Mouse (Mus musculus) embryonic facial prominence, embryonic 15.5 days (tissue): ENCODE measurements around the gene Ostn. TPM values are rescaled to one million over a fixed set of nuclear protein-coding genes. Genes with fewer than 3 reads are reported as not detected.

ENCODE experiments used
- ATAC-seq: fragments of 200-750 bp; cut with Nextera tagmentation; 2 replicates; pipeline ENCODE4 v1.8.0; 2017; ENCODE audit warnings: low read depth, moderate TSS enrichment; ENCODE audit not compliant: insufficient number of reproducible peaks, low FRiP score, low TSS enrichment
- H3K27ac ChIP-seq: fragments of 300-500 bp; sonication (generic); replicated peaks from 2 replicates; pipeline ENCODE4 v1.5.1; 2015; ENCODE audit warnings: mild to moderate bottlenecking, inconsistent platforms
- H3K27me3 ChIP-seq: fragments of 300-500 bp; sonication (generic); 2 replicates; pipeline ENCODE4 v1.6.1; 2015; ENCODE audit warnings: inconsistent platforms
- H3K36me3 ChIP-seq: fragments of 300-500 bp; sonication (generic); 2 replicates; pipeline ENCODE4 v1.6.1; 2015; ENCODE audit warnings: mild to moderate bottlenecking, inconsistent platforms
- H3K4me1 ChIP-seq: fragments of 300-500 bp; sonication (generic); 2 replicates; pipeline ENCODE4 v1.6.1; 2015; ENCODE audit warnings: inconsistent platforms
- H3K4me2 ChIP-seq: fragments of 300-500 bp; sonication (generic); replicated peaks from 2 replicates; pipeline ENCODE4 v1.6.1; 2015; ENCODE audit warnings: mild to moderate bottlenecking, inconsistent platforms
- H3K4me3 ChIP-seq: fragments of 300-500 bp; sonication (generic); replicated peaks from 2 replicates; pipeline ENCODE4 v1.5.1; 2015; ENCODE audit warnings: mild to moderate bottlenecking, inconsistent platforms
- H3K9ac ChIP-seq: fragments of 300-500 bp; sonication (generic); 2 replicates; pipeline ENCODE4 v1.6.1; 2015; ENCODE audit warnings: inconsistent platforms
- H3K9me3 ChIP-seq: fragments of 300-500 bp; sonication (generic); replicated peaks from 2 replicates; pipeline ENCODE4 v1.6.1; 2016; ENCODE audit warnings: inconsistent platforms
- WGBS: fragments of 180-500 bp; shearing (Covaris S2); methylation state at CpG from one replicate; pipeline ENCODE4 v1.1.7; 2015; 5-methylcytosine and 5-hydroxymethylcytosine counted together
- polyA plus RNA-seq: library from polyadenylated mRNA; unstranded; fragments of >200 nt; fragmentation: Nextera tagmentation; extraction: Ambion mirVana; gene quantifications from 2 replicates; pipeline ENCODE4 v1.2.1, GENCODE M21; 2015

The Ostn gene
- polyA plus RNA-seq, 1 experiment from 2014 or later: 8.6 TPM

DNA sequence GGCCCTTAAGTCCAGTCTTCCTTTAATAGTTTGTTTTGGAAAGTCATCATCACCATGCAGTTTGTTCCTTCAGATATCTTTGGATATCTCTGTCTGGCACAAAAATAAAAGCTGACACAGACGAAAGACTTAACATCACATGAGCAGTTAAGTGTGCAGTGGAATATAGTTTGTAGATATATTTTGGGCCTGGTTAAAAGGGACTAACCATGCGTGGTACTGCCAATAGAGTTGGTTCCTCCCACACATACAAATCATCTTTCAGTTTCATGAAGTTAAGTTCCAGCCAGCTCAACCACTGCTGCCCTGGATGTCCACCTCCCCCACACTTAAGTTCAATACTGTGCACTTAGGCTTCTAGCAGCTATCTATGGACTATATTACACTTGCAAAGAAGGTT lies 47.2 kb downstream of the Ostn start:
- whole genome bisulfite sequencing: 75% methylated on average over 2 of the region's 2 CpGs
- H3K4me3 ChIP-seq: no peak overlapping the region
- no peak for ATAC-seq
- no peaks in the 10 kb centered on the region for H3K9me3 ChIP-seq
- no peak overlapping the region for H3K4me2 ChIP-seq
- no peak overlapping the region for H3K27ac ChIP-seq
- H3K36me3 ChIP-seq: no peaks in the 10 kb centered on the region
- H3K9ac ChIP-seq: no peak overlapping the region
- no peaks in the 10 kb centered on the region for H3K4me1 ChIP-seq
- no peaks in the 10 kb centered on the region for H3K27me3 ChIP-seq

DNA sequence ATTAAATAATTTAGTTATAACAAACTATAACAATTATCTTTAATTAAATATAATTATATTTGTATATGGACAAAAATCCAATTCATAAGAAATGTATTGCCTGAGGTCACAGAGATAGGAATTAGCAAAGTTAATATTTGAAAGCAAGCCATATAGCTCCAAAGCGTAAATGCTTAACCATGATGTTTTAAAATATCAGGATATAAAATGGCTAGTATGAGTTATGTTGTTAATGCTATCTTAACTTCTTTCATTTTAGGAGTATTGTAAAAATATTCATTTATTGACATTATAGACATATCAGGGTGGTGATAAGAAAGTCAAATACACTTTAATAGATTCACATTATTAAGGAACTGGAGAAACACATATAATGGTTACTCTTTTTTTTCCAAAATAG lies 52.8 kb downstream of the Ostn start:
- Histone ChIP-seq H3K4me2 (no peak overlapping the region), H3K36me3 (no peaks in the 10 kb centered on the region), H3K4me3 (no peak overlapping the region), H3K4me1 (no peaks in the 10 kb centered on the region), H3K27me3 (no peaks in the 10 kb centered on the region), H3K9me3 (no peaks in the 10 kb centered on the region), H3K27ac (no peak overlapping the region), H3K9ac (no peak overlapping the region)
- 88% methylated on average over 1 of the region's 1 CpGs for WGBS
- ATAC-seq: no peak

DNA sequence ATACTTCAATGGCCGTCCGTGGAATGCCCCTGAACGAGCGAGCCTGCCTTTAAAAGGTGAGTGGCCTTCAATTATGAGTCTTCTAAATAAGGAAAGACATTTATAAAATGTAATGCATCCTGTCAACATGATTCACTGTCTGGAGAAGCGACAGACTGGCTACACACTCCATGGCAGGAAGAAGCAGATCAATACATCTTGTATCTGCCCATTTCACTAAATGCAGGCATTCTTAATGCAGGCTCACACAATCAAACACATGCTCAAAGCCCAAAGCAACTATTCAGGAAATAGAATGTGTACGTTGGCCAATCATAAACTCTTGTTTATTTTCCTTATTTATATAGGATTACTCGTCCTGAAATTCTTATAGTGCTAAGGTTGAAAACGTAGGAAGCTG lies 62.9 kb downstream of the Ostn start, which contains the start of gene Uts2b:
TSS of gene Uts2b (minus strand) at position 49 of the 400 bp plus-strand sequence.
- no peak within 1 kb of the TSS for H3K27ac ChIP-seq
- no peaks in the 10 kb centered on the region for H3K27me3 ChIP-seq
- H3K9ac ChIP-seq: no peak within 1 kb of the TSS
- H3K4me2 ChIP-seq: no peak within 1 kb of the TSS
- ATAC-seq: no peak
- WGBS: 65% methylated on average over 8 of the region's 8 CpGs
- no peaks in the 10 kb centered on the region for H3K4me1 ChIP-seq
- no peaks in the 10 kb centered on the region for H3K9me3 ChIP-seq
- H3K4me3 ChIP-seq: no peak within 1 kb of the TSS
- no peaks in the 10 kb centered on the region for H3K36me3 ChIP-seq

GRCm38 (mm10) chr16:27370700-27371099 lies 63.4 kb downstream of the Ostn start:
- 67% methylated on average over 2 of the region's 2 CpGs for WGBS
- H3K9me3 ChIP-seq: no peaks in the 10 kb centered on the region
- ATAC-seq: no peak
- no peak overlapping the region for H3K27ac ChIP-seq
- H3K4me1 ChIP-seq: no peaks in the 10 kb centered on the region
- no peak overlapping the region for H3K4me2 ChIP-seq
- no peaks in the 10 kb centered on the region for H3K27me3 ChIP-seq
- no peaks in the 10 kb centered on the region for H3K36me3 ChIP-seq
- no peak overlapping the region for H3K4me3 ChIP-seq
- no peak overlapping the region for H3K9ac ChIP-seq

- H3K27me3 ChIP-seq: no peaks in the 10 kb centered on the region
- H3K36me3 ChIP-seq: no peaks in the 10 kb centered on the region
- H3K4me1 ChIP-seq: no peaks in the 10 kb centered on the region
- H3K4me3 ChIP-seq: no peak overlapping the region
- H3K9ac ChIP-seq: no peak overlapping the region
- no peak for ATAC-seq
- H3K4me2 ChIP-seq: no peak overlapping the region
- H3K27ac ChIP-seq: no peak overlapping the region
- WGBS: 74% methylated on average over 3 of the region's 3 CpGs
- no peaks in the 10 kb centered on the region for H3K9me3 ChIP-seq
Observed at GRCm38 (mm10) chr16:27374139-27374538, 66.8 kb downstream of the Ostn start.

DNA sequence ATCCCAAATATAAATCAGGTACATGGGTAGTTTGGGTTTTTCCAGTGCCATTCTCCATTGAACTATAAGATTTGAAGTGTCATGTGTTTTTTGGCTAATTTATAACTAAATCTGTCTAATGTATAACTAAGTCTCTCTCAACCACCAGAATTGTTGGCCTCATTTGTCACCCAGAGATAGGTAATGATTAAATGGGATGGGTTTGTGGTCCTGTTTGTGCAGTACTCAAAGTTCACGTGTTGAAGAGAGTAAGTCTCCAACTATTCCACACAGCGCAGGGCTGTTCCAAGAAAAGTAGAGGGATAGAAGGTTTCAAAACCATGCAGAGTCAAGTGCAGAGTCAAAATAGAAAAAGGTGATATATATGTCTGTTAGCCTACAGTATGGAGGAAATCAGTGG lies 68.0 kb downstream of the Ostn start:
- WGBS: 92% methylated on average over 2 of the region's 2 CpGs

GRCm38 (mm10) chr16:27376556-27376955 lies 69.3 kb downstream of the Ostn start:
- H3K4me1 ChIP-seq: no peaks in the 10 kb centered on the region
- no peaks in the 10 kb centered on the region for H3K9me3 ChIP-seq
- H3K9ac ChIP-seq: no peak overlapping the region
- H3K4me3 ChIP-seq: no peak overlapping the region
- H3K4me2 ChIP-seq: no peak overlapping the region
- no peaks in the 10 kb centered on the region for H3K36me3 ChIP-seq
- no peak overlapping the region for H3K27ac ChIP-seq
- no peak for ATAC-seq
- no peaks in the 10 kb centered on the region for H3K27me3 ChIP-seq

More for the DNA sequence above, 68.0 kb downstream of the Ostn start:
- Histone ChIP-seq H3K4me3 (no peak overlapping the region), H3K36me3 (no peaks in the 10 kb centered on the region), H3K27ac (no peak overlapping the region), H3K4me1 (no peaks in the 10 kb centered on the region), H3K4me2 (no peak overlapping the region), H3K9me3 (no peaks in the 10 kb centered on the region), H3K27me3 (no peaks in the 10 kb centered on the region), H3K9ac (no peak overlapping the region)
- no peak for ATAC-seq

GRCm38 (mm10) chr16:27382217-27382616 lies 74.9 kb downstream of the Ostn start:
- WGBS: 76% methylated on average over 4 of the region's 4 CpGs
- H3K4me1 ChIP-seq: no peaks in the 10 kb centered on the region
- H3K4me2 ChIP-seq: no peak overlapping the region
- no peak for ATAC-seq
- H3K36me3 ChIP-seq: no peaks in the 10 kb centered on the region
- no peak overlapping the region for H3K4me3 ChIP-seq
- H3K9me3 ChIP-seq: no peaks in the 10 kb centered on the region
- no peak overlapping the region for H3K27ac ChIP-seq
- H3K27me3 ChIP-seq: no peaks in the 10 kb centered on the region
- H3K9ac ChIP-seq: no peak overlapping the region

DNA sequence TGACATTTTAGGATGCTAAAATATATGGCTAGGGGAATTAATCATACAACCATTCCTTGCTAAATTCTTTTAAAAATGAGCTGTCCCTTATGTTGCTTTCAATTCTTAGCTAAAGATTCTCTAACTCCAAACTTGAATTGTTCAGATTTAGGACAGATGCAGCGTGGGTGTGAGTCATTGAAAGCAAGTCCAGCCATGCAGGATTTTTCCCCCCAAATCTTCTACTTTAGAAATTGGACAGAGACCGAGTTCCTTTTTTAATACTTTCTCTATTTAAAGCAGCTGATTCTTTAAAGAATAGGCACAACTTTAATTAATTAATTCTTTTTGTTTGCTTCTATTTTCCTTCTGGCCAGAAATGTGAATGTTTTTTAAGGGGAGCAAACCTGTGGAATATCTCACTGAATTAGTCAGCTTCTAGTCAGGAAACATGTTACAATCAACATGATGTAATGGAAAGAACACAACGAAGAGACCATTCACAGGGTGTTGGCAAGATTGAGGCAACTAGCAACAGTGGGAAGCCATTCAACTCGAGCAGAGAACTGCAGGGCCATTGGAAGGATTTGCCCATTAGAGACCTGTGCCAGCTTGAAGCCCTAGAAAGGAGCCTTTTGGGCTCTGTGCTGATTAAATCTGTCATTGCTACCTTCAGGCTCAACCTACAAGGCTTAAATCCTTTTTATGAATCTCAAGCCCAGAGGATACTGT lies 77.8 kb downstream of the Ostn start:
- no peak for ATAC-seq
- Histone ChIP-seq H3K9me3 (no peaks in the 10 kb centered on the region), H3K9ac (no peak overlapping the region), H3K27me3 (no peaks in the 10 kb centered on the region), H3K4me3 (no peak overlapping the region), H3K36me3 (no peaks in the 10 kb centered on the region), H3K27ac (no peak overlapping the region), H3K4me1 (peaks cover 7% of the 10 kb centered on the region; the same call in 1 of the 2 replicates), H3K4me2 (no peak overlapping the region)
- WGBS: 43% methylated on average over 4 of the region's 4 CpGs

GRCm38 (mm10) chr16:27385649-27386048 lies 78.4 kb downstream of the Ostn start:
- Histone ChIP-seq H3K27ac (no peak overlapping the region), H3K4me3 (no peak overlapping the region), H3K36me3 (no peaks in the 10 kb centered on the region), H3K4me1 (peaks cover 13% of the 10 kb centered on the region), H3K9me3 (no peaks in the 10 kb centered on the region), H3K9ac (no peak overlapping the region), H3K27me3 (no peaks in the 10 kb centered on the region), H3K4me2 (no peak overlapping the region)
- 65% methylated on average over 1 of the region's 1 CpGs for WGBS
- no peak for ATAC-seq

GRCm38 (mm10) chr16:27386850-27387407 lies 79.6 kb downstream of the Ostn start:
- no peak for ATAC-seq
- Histone ChIP-seq H3K4me3 (no peak overlapping the region), H3K9me3 (no peaks in the 10 kb centered on the region), H3K9ac (no peak overlapping the region), H3K27me3 (no peaks in the 10 kb centered on the region), H3K4me2 (no peak overlapping the region), H3K4me1 (peaks cover 20% of the 10 kb centered on the region), H3K36me3 (no peaks in the 10 kb centered on the region), H3K27ac (no peak overlapping the region)
- 60% methylated on average over 4 of the region's 4 CpGs for WGBS
